Mouse (Mus musculus): Measurements from ENCODE around the gene Phf1.
"Not testable (repeated sequence)": the region's sequence is repeated elsewhere in the genome, so short reads cannot be mapped to it uniquely, and the experiment has no call there.

DNA sequence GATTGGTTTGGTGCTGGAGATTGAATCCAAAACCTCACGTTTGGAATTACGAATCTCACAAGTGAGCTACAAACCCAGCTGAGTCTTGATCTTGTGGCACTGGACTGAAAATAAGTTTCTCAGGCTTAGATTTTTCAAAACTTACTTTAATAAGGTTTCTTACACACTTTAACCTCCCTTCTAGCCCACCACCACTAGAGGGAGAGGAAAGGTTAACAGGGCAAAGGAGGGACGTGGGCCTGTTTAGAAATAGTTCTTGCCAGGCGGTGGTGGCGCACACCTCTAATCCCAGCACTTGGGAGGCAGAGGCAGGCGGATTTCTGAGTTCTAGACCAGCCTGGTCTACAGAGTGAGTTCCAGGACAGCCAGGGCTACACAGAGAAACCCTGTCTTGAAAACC is 44.5 kb downstream of the Phf1 start:
- TF ChIP-seq TAL1, GATA1 (IDR thresholded peaks at IDR 0.05; ENCODE audit: low read length): not testable (repeated sequence)
